Mouse (Mus musculus): Measurements from ENCODE around the gene Cnnm2. TPM values are rescaled to one million over a fixed set of nuclear protein-coding genes. Genes with fewer than 3 reads are reported as not detected.

Cnnm2 gene
- polyA plus RNA-seq, 1 experiment from 2014 or later = 7.8 TPM

DNA sequence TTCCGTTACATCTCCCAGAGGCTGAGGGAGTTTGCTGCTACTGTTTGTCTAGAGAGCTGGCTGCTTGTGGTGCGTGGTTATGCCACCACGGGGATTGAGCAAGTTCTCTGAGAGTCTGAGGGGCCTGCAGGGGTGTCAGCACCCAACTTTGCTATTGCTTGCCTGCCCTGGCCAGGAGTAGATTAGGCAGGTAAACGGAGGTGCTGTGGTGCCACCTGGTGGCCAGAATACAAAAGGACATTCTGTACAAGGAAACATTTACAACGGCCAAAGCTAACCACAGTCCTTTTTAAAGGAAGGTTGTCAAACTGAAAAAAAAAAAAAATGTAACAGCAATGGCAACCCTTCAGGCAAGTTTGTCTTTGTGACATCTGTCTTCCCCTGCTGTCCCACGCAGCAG is 108.1 kb downstream of the Cnnm2 start:
- 10% methylated on average over 6 of the region's 6 CpGs for WGBS
- no peaks in the 10 kb centered on the region for H3K4me1 ChIP-seq
- H3K36me3 ChIP-seq = 0 out of 2 replicates have a peak, but pooled peaks cover 2% of the 10 kb centered on the region
- H3K4me2 ChIP-seq = peak overlapping the region; percentile 31
- no peak overlapping the region for H3K27ac ChIP-seq (replicated peaks)
- ATAC-seq (ENCODE audit: low FRiP score) = peak; percentile 66; the same call in 1 of the 2 replicates
- no peaks in the 10 kb centered on the region for H3K27me3 ChIP-seq (replicated peaks)
- no peak overlapping the region for H3K9ac ChIP-seq (replicated peaks)
- no peaks in the 10 kb centered on the region for H3K9me3 ChIP-seq (replicated peaks)
- H3K4me3 ChIP-seq (replicated peaks) = no peak overlapping the region

DNA sequence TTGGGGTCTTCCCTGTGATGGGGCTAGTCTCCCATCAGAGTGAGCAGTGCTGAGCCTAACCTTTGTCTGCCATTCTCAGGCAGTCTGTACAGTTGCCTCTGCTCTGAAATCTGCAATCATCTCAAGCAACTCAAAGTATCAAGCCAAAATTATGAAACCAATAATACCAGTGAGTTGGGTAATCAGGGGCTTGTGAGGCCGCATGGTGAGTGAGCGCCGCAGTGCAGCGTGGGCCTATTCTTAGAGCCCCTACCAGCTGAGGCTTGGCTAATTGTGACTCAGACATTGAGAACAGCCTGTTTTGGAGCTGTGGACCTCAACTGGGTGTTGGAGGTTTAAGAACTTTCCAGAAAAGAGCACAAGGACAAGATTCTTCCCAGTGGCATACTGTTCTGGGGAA is 109.7 kb downstream of the Cnnm2 start:
- WGBS = 97% methylated on average over 4 of the region's 4 CpGs
- H3K9ac ChIP-seq (replicated peaks) = no peak overlapping the region
- 0 out of 2 replicates have a peak, but pooled peaks cover 2% of the 10 kb centered on the region for H3K36me3 ChIP-seq
- no peak overlapping the region for H3K4me2 ChIP-seq
- no peaks in the 10 kb centered on the region for H3K4me1 ChIP-seq
- H3K27ac ChIP-seq (replicated peaks) = no peak overlapping the region
- H3K9me3 ChIP-seq (replicated peaks) = no peaks in the 10 kb centered on the region
- H3K4me3 ChIP-seq (replicated peaks) = no peak overlapping the region
- no peak for ATAC-seq (ENCODE audit: low FRiP score)
- no peaks in the 10 kb centered on the region for H3K27me3 ChIP-seq (replicated peaks)

DNA sequence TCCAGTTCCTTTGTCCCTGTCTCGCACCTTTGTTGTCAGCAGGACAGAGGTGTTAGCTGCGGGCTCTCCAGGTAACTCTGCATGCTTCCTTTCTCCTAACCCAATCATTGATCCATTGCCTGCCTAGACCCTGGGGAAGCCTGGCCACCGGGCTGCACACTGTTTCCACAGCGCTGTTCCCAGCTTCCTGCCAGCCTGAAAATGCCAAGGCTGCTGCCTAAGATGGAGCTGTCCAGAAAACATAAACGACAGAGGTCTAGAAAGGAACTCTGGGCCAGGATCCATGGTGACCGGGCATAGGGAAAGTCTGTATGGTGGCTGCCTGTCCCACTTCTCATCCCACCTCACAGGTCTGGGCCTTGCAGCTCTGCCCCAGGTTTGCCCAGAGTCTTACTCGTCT is 110.3 kb downstream of the Cnnm2 start:
- Histone ChIP-seq H3K4me2 (no peak overlapping the region), H3K9ac (replicated peaks) (no peak overlapping the region), H3K9me3 (replicated peaks) (no peaks in the 10 kb centered on the region), H3K27me3 (replicated peaks) (no peaks in the 10 kb centered on the region), H3K4me1 (no peaks in the 10 kb centered on the region), H3K36me3 (0 out of 2 replicates have a peak, but pooled peaks cover under 1% of the 10 kb centered on the region), H3K4me3 (replicated peaks) (no peak overlapping the region), H3K27ac (replicated peaks) (no peak overlapping the region)
- ATAC-seq (ENCODE audit: low FRiP score) = no peak
- WGBS = 84% methylated on average over 7 of the region's 7 CpGs

DNA sequence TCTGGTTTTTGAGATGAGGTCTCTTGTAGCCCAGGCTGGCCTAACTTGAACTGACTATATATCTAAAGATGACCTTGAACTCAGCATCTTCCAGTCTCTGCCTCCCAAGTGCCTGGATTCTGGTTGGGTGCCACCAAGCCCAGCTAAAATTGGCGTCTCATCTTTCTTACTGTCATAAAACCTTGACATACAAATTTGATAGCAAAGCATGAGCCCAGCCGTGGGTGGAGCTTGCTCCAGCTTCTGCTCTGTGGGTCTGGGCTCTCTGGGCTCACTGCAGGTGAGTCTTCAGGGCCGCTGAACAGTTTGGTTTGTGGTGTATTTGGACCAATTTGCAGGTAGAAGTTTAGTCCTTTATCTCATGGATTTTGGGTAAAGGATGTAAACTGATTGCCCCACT is 112.5 kb downstream of the Cnnm2 start:
- ATAC-seq (ENCODE audit: low FRiP score) = no peak
- H3K36me3 ChIP-seq = peaks cover 7% of the 10 kb centered on the region; the same call in 1 of the 2 replicates
- no peaks in the 10 kb centered on the region for H3K9me3 ChIP-seq (replicated peaks)
- no peaks in the 10 kb centered on the region for H3K4me1 ChIP-seq
- WGBS = 88% methylated on average over 3 of the region's 3 CpGs
- H3K9ac ChIP-seq (replicated peaks) = no peak overlapping the region
- H3K4me3 ChIP-seq (replicated peaks) = no peak overlapping the region
- no peak overlapping the region for H3K4me2 ChIP-seq
- H3K27ac ChIP-seq (replicated peaks) = no peak overlapping the region
- H3K27me3 ChIP-seq (replicated peaks) = no peaks in the 10 kb centered on the region

DNA sequence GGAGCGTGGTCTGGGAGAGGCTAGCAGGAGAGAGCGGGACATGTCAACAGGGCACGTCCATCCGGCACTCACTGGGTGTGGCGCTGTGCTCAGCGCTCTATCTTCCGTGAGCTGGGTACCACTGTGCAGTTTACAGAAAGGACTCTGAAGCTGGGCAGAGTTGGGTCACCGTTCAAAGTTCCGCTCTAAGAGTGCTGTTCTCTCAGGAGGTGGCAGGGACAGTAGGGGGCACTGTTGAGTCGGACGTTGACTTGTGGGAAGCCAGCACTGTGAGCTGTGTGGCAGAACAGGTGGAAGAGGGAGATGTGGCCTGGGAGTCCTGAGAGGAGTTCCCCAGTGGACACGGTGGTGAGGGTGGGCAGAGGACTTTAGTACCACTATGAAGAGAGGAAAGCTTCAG is 114.4 kb downstream of the Cnnm2 start:
- Histone ChIP-seq H3K27me3 (replicated peaks) (no peaks in the 10 kb centered on the region), H3K4me2 (no peak overlapping the region), H3K27ac (replicated peaks) (no peak overlapping the region), H3K9me3 (replicated peaks) (no peaks in the 10 kb centered on the region), H3K4me3 (replicated peaks) (no peak overlapping the region), H3K36me3 (peaks cover 11% of the 10 kb centered on the region), H3K9ac (replicated peaks) (no peak overlapping the region), H3K4me1 (no peaks in the 10 kb centered on the region)
- ATAC-seq (ENCODE audit: low FRiP score) = no peak
- WGBS = 42% methylated on average over 12 of the region's 12 CpGs

DNA sequence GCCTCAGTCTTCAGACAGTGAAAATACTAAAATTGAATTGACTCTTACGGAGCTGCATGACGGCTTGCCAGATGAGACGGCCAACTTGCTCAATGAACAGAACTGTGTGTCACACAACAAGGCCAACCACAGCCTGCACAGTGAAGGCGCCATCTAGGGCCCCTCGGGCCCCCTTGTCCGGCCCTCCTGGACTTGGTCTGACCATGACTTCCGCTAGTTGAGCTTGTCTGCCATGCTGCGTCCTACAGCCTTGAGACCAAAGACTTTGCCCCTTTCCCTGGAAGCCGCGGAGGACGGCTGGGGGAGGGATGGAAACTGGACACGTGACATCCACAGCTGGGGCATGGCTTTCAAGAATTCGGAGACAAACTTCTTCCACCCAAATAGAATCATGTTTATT is 116.5 kb downstream of the Cnnm2 start:
- H3K4me1 ChIP-seq = no peaks in the 10 kb centered on the region
- H3K9me3 ChIP-seq (replicated peaks) = no peaks in the 10 kb centered on the region
- H3K27ac ChIP-seq (replicated peaks) = no peak overlapping the region
- H3K36me3 ChIP-seq = peaks cover 26% of the 10 kb centered on the region
- H3K4me2 ChIP-seq = no peak overlapping the region
- H3K27me3 ChIP-seq (replicated peaks) = no peaks in the 10 kb centered on the region
- H3K9ac ChIP-seq (replicated peaks) = no peak overlapping the region
- no peak overlapping the region for H3K4me3 ChIP-seq (replicated peaks)
- no peak for ATAC-seq (ENCODE audit: low FRiP score)
- 93% methylated on average over 13 of the region's 13 CpGs for WGBS

DNA sequence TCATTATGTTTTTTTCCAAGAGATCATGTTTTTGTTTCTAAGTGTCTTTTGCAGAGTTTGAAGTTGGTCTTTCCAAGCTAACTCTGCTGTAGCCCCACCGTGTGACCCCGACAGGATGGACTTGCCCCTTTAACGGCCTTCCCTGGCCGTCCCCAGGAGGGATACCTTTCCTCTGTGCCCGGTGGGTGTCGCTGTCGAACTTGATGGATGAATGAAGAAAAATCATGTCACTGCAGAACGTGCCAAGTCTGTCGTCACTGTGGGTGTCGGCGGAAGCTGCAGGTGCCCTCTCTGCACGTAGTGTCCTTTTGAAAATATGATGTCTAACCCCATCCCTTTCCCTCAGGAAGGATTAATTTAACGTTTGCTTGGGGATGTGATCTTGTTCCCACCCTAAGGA is 117.0 kb downstream of the Cnnm2 start:
- no peak overlapping the region for H3K4me2 ChIP-seq
- H3K9ac ChIP-seq (replicated peaks) = no peak overlapping the region
- WGBS = 58% methylated on average over 13 of the region's 13 CpGs
- no peak for ATAC-seq (ENCODE audit: low FRiP score)
- no peak overlapping the region for H3K4me3 ChIP-seq (replicated peaks)
- no peaks in the 10 kb centered on the region for H3K4me1 ChIP-seq
- H3K27ac ChIP-seq (replicated peaks) = no peak overlapping the region
- no peaks in the 10 kb centered on the region for H3K9me3 ChIP-seq (replicated peaks)
- no peaks in the 10 kb centered on the region for H3K27me3 ChIP-seq (replicated peaks)
- peaks cover 27% of the 10 kb centered on the region for H3K36me3 ChIP-seq

DNA sequence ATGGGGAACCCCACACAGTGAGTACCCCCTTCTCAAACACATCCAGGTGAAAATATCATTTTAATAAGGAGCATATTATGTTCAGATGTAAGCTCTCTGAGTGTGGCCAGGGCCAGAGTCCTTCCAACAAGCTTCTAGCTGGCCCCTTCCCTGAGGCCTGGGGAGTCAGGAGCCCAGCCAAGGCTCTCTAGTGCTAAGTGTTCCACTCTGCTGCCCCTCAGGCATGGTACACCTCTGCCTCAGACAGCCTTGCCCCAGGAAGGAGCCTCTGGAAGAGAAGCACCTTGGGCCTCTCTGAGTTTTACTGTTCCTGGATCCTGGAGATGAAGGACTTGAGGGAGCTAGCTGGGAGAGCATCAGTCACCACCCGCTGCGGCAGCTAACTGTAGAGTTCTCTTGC is 118.5 kb downstream of the Cnnm2 start:
- Histone ChIP-seq H3K27ac (replicated peaks) (no peak overlapping the region), H3K36me3 (peaks cover 42% of the 10 kb centered on the region), H3K4me1 (no peaks in the 10 kb centered on the region), H3K9me3 (replicated peaks) (no peaks in the 10 kb centered on the region), H3K4me2 (no peak overlapping the region), H3K9ac (replicated peaks) (no peak overlapping the region), H3K27me3 (replicated peaks) (no peaks in the 10 kb centered on the region), H3K4me3 (replicated peaks) (no peak overlapping the region)
- 95% methylated on average over 2 of the region's 2 CpGs for whole genome bisulfite sequencing
- no peak for ATAC-seq (ENCODE audit: low FRiP score)

DNA sequence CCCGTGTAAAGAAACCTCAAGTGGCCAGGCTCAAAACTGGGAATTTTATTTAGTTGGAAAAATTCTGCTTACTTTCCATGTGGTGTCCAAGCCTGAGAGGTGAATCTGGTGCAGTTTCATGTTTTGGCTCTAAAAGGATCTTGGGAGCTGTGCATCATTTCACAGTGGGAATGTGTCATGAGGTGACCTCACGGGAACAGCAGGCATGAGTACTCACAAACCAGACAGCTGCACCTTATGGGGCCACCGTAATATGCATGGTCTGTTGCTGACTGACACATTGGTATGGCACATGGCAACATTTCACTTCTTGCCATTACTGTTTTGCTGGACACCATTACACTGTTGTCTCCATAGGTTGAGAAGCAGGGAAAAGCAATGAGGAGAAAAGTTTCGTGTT is 124.0 kb downstream of the Cnnm2 start:
- no peak overlapping the region for H3K4me2 ChIP-seq

DNA sequence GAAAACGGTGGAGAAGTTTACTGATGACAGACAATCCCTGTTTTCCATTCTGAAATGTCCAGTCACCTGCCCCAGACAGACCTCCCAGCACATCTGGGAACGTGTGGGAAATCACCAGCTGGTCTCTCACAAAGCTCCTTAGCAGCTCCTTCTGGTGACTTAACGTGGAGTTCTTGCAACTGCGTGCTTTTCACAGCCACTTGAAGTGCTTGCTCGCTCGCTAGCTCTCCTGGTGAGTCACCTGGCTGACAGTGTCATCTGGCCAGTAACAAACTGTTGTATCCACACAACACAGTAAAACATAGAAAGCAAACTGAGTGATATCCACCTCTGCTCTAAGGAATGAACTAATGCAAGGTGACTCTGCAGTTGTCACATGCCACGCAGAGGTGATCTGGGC is 125.4 kb downstream of the Cnnm2 start:
- Histone ChIP-seq H3K4me2 (no peak overlapping the region), H3K9ac (replicated peaks) (no peak overlapping the region), H3K27ac (replicated peaks) (no peak overlapping the region), H3K36me3 (peaks cover 88% of the 10 kb centered on the region), H3K27me3 (replicated peaks) (no peaks in the 10 kb centered on the region), H3K4me3 (replicated peaks) (no peak overlapping the region), H3K9me3 (replicated peaks) (no peaks in the 10 kb centered on the region), H3K4me1 (no peaks in the 10 kb centered on the region)
- ATAC-seq (ENCODE audit: low FRiP score) = no peak
- WGBS = 87% methylated on average over 7 of the region's 7 CpGs

More for the DNA sequence above, 124.0 kb downstream of the Cnnm2 start:
- no peak for ATAC-seq (ENCODE audit: low FRiP score)
- H3K4me1 ChIP-seq = no peaks in the 10 kb centered on the region
- H3K9me3 ChIP-seq (replicated peaks) = no peaks in the 10 kb centered on the region
- 86% methylated on average over 4 of the region's 4 CpGs for WGBS
- H3K9ac ChIP-seq (replicated peaks) = no peak overlapping the region
- H3K36me3 ChIP-seq = peaks cover 82% of the 10 kb centered on the region
- no peaks in the 10 kb centered on the region for H3K27me3 ChIP-seq (replicated peaks)
- no peak overlapping the region for H3K27ac ChIP-seq (replicated peaks)
- no peak overlapping the region for H3K4me3 ChIP-seq (replicated peaks)

DNA sequence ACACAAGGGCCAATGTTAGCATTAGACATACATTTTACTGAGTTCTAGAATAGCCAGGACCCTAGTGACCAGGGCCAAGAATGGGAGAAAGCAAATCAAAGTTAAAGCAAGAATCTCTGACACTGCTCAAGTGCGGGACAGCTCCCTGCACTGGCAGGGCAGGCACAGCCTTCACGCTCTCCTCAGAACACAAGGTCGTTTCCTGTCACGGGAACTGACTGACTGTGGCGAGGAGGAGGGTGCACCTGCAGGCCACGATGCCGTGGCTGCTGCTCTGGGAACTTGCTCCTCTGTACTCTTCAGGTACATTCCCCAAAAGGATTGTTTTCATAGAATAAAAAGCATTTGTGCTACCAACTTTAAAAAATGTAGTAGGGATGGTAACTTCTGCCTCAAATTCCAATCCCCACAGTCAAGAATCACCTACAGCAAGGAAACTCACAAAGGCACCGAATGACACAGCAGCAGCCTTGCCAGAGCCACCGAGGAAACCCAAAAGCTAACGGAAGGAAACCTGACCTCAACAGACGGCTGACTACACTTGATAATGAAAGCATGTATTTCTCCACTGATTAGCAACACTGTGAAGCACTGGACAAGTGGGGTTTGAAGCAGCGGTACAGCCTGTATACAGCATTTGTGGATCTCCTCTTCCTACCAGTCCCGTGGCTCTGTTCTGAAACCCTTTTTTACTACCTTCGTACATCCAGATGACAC is 126.6 kb downstream of the Cnnm2 start:
- ATAC-seq (ENCODE audit: low FRiP score) = no peak
- 84% methylated on average over 14 of the region's 14 CpGs for WGBS
- Histone ChIP-seq H3K9me3 (replicated peaks) (no peaks in the 10 kb centered on the region), H3K27ac (replicated peaks) (no peak overlapping the region), H3K27me3 (replicated peaks) (no peaks in the 10 kb centered on the region), H3K9ac (replicated peaks) (no peak overlapping the region), H3K4me3 (replicated peaks) (no peak overlapping the region), H3K4me2 (no peak overlapping the region), H3K36me3 (peaks cover 87% of the 10 kb centered on the region), H3K4me1 (no peaks in the 10 kb centered on the region)

DNA sequence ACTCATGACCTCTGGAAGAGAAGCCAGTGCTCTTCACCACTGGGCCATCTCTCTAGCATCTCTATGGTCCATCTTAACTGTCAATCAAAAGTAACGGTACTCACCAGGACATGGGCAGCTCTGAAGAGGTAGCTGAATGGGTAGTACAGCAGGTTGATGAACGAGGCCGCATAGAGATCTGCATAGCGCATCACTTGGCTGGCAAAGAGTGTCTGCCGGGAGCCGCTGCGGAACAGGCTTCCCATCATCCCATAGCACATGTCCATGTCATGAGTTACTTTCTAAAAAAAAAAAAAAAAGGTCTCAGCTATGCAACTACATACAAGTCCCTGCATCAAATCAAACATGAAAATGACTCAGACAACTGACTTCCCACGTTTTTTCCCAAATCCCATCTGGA is 128.3 kb downstream of the Cnnm2 start:
- 94% methylated on average over 8 of the region's 8 CpGs for WGBS
- no peak overlapping the region for H3K9ac ChIP-seq (replicated peaks)
- H3K4me1 ChIP-seq = no peaks in the 10 kb centered on the region
- H3K9me3 ChIP-seq (replicated peaks) = no peaks in the 10 kb centered on the region
- no peak overlapping the region for H3K4me2 ChIP-seq
- H3K27ac ChIP-seq (replicated peaks) = no peak overlapping the region
- H3K36me3 ChIP-seq = peaks cover 76% of the 10 kb centered on the region
- no peak for ATAC-seq (ENCODE audit: low FRiP score)
- no peaks in the 10 kb centered on the region for H3K27me3 ChIP-seq (replicated peaks)
- H3K4me3 ChIP-seq (replicated peaks) = no peak overlapping the region

All from neural tube, embryonic 15.5 days (tissue).